Mouse (Mus musculus): ENCODE results near the gene BC028528. TPM values are rescaled to one million over a fixed set of nuclear protein-coding genes. Genes with fewer than 3 reads are reported as not detected.

The BC028528 gene
- total and polyA plus RNA-seq, 3 experiments = 7.4 to 13.6 TPM; not detected in 1

- H3K9ac ChIP-seq (ENCODE audit: control insufficient read depth, low read depth, low read length, poor library complexity, severe bottlenecking) = no peak overlapping the region
Observed at GRCm38 (mm10) chr3:95863578-95863977, 28.2 kb downstream of the BC028528 start.

DNA sequence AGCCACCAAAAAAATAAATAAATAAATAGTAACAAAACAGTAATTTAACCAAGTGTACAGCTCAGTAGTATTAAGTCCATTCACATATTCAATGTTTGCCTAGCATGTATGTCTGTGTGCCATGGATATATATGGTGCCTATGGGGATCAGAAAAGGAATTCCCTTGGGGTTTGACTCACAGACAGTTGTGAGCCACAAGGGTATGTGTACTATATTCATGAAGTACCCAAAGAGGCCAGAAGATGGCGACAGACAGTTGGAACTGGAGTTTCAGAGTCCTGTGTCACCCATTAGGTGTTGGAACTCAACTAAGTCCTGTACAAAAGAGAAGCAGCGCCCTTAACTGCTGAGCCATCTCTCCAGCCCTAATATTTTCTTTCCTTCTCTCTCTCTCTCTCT, 30.0 kb downstream of the BC028528 start:
- DNase-seq (ENCODE audit: low read depth, low spot score) = peak; percentile 97
- no peak overlapping the region for H3K4me3 ChIP-seq (ENCODE audit: control insufficient read depth in 1 of 2, insufficient read depth in 1 of 2, low read depth in 2 of 2, low read length in 2 of 2)
- no peaks in the 10 kb centered on the region for H3K79me2 ChIP-seq (ENCODE audit: control insufficient read depth, insufficient read depth, low read length, poor library complexity)
- H3K9me3 ChIP-seq (replicated peaks; ENCODE audit: insufficient read depth, low read length) = no peaks in the 10 kb centered on the region
- no peak overlapping the region for H3K9ac ChIP-seq (ENCODE audit: control insufficient read depth, low read depth, low read length, poor library complexity, severe bottlenecking)
- no peaks in the 10 kb centered on the region for H3K27me3 ChIP-seq (ENCODE audit: control insufficient read depth in 1 of 2, insufficient read depth in 2 of 2, low read length in 2 of 2)
- no peak for TF ChIP-seq GATA1 (IDR thresholded peaks at IDR 0.05; ENCODE audit: low read depth, low read length)
- peak in 2 of 3 experiments; percentile 72 to 98; a peak in 4 of 6 replicates for TF ChIP-seq CTCF (IDR thresholded peaks at IDR 0.05 in 2 of 3, conservative IDR thresholded peaks at IDR 0.05 in 1 of 3; ENCODE audit: control insufficient read depth in 1 of 3, insufficient read depth in 1 of 3, low read depth in 2 of 3, low read length in 3 of 3, poor library complexity in 1 of 3, severe bottlenecking in 1 of 3)
- TF ChIP-seq TBP (IDR thresholded peaks at IDR 0.05; ENCODE audit: low read depth, low read length) = peak; percentile 43; the same call in 1 of the 2 replicates
- H3K27ac ChIP-seq (ENCODE audit: control insufficient read depth, low read depth, low read length) = no peak overlapping the region
- no peaks in the 10 kb centered on the region for H3K4me1 ChIP-seq (ENCODE audit: control insufficient read depth in 1 of 2, insufficient read depth in 2 of 2, low read length in 2 of 2)
- H3K36me3 ChIP-seq (ENCODE audit: control insufficient read depth in 1 of 2, insufficient read depth in 2 of 2, low read length in 2 of 2) = peaks cover 0 to 2% of the 10 kb centered on the region in 2 experiments; a peak in 2 of 4 replicates

More at GRCm38 (mm10) chr3:95863578-95863977, 28.2 kb downstream of the BC028528 start:
- no peak overlapping the region for H3K27ac ChIP-seq (ENCODE audit: control insufficient read depth, low read depth, low read length)
- H3K79me2 ChIP-seq (ENCODE audit: control insufficient read depth, insufficient read depth, low read length, poor library complexity) = no peaks in the 10 kb centered on the region
- no peaks in the 10 kb centered on the region for H3K4me1 ChIP-seq (ENCODE audit: control insufficient read depth in 1 of 2, insufficient read depth in 2 of 2, low read length in 2 of 2)
- no peaks in the 10 kb centered on the region for H3K9me3 ChIP-seq (replicated peaks; ENCODE audit: insufficient read depth, low read length)
- TF ChIP-seq ZKSCAN1 (IDR thresholded peaks at IDR 0.05; ENCODE audit: low read depth, low read length) (no peak), HCFC1 (IDR thresholded peaks at IDR 0.05; ENCODE audit: low read depth, low read length) (no peak), RCOR1 (IDR thresholded peaks at IDR 0.05; ENCODE audit: low read depth, low read length) (no peak), UBTF (IDR thresholded peaks at IDR 0.05; ENCODE audit: borderline replicate concordance, insufficient read depth, low read depth, low read length) (no peak), ZC3H11A (IDR thresholded peaks at IDR 0.05; ENCODE audit: low read depth, low read length) (no peak), CHD1 (IDR thresholded peaks at IDR 0.05; ENCODE audit: low read depth, low read length) (no peak), ZNF384 (IDR thresholded peaks at IDR 0.05; ENCODE audit: low read depth, low read length) (no peak), KAT2A (conservative IDR thresholded peaks at IDR 0.05; ENCODE audit: low read depth, low read length) (no peak), NRF1 (IDR thresholded peaks at IDR 0.05; ENCODE audit: insufficient read depth, low read depth, low read length, poor library complexity, severe bottlenecking) (no peak), MYC (IDR thresholded peaks at IDR 0.05; ENCODE audit: low read depth, low read length) (no peak), BHLHE40 (IDR thresholded peaks at IDR 0.05; ENCODE audit: borderline replicate concordance, low read depth, low read length) (no peak), CHD2 (IDR thresholded peaks at IDR 0.05; ENCODE audit: low read length) (no peak), TAL1 (IDR thresholded peaks at IDR 0.05; ENCODE audit: low read length) (no peak), USF2 (IDR thresholded peaks at IDR 0.05; ENCODE audit: borderline replicate concordance in 1 of 2, insufficient read depth in 1 of 2, low read depth in 1 of 2, low read length in 2 of 2) (no peak)
- DNase-seq (ENCODE audit: low read depth, low spot score) = no peak
- peaks cover 0 to 3% of the 10 kb centered on the region in 2 experiments; a peak in 2 of 4 replicates for H3K36me3 ChIP-seq (ENCODE audit: control insufficient read depth in 1 of 2, insufficient read depth in 2 of 2, low read length in 2 of 2)
- no peak overlapping the region for H3K4me3 ChIP-seq (ENCODE audit: control insufficient read depth in 1 of 2, insufficient read depth in 1 of 2, low read depth in 2 of 2, low read length in 2 of 2)
- no peaks in the 10 kb centered on the region for H3K27me3 ChIP-seq (ENCODE audit: control insufficient read depth in 1 of 2, insufficient read depth in 2 of 2, low read length in 2 of 2)
